ENCODE assay signal across 8 mouse cellular contexts in genomic region chr10:77627497-77627896, GRCm38 (mm10). TPM values are rescaled to one million over a fixed set of nuclear protein-coding genes. Genes with fewer than 3 reads are reported as not detected.
DNase-seq lines count a peak whose midpoint lies in the region; ATAC-seq and TF ChIP-seq lines count a peak whose summit lies in the region.

No protein-coding gene starts in this region.

- H3K27ac ChIP-seq in ES-E14 (ENCODE audit: insufficient read depth, low read depth, low read length, poor library complexity, severe bottlenecking), result no peak overlapping the region
- H3K27ac ChIP-seq in forebrain, embryonic 16.5 days (ENCODE audit: low read length), result no peak overlapping the region
- no peak overlapping the region for H3K27ac ChIP-seq in hindbrain, embryonic 10.5 days
- H3K27ac ChIP-seq in lung, postnatal 0 days (ENCODE audit: low read length), result no peak overlapping the region

- H3K36me3 ChIP-seq in ES-E14 (ENCODE audit: control insufficient read depth, insufficient read depth, low read length, poor library complexity, severe bottlenecking), result peaks cover 7% of the 10 kb centered on the region
- H3K36me3 ChIP-seq in forebrain, embryonic 16.5 days (ENCODE audit: control insufficient read depth, insufficient read depth), result peaks cover 3% of the 10 kb centered on the region; the same call in 1 of the 2 replicates
- peaks cover 50% of the 10 kb centered on the region for H3K36me3 ChIP-seq in hindbrain, embryonic 10.5 days
- H3K36me3 ChIP-seq in lung, postnatal 0 days (ENCODE audit: insufficient read depth, low read length), result 0 out of 2 replicates have a peak, but pooled peaks cover under 1% of the 10 kb centered on the region

- WGBS in forebrain, embryonic 16.5 days, result 23% methylated on average over 2 of the region's 2 CpGs
- WGBS in hindbrain, embryonic 10.5 days, result 41% methylated on average over 2 of the region's 2 CpGs
- 35% methylated on average over 2 of the region's 2 CpGs for WGBS in lung, postnatal 0 days

- H3K9ac ChIP-seq in ES-E14 (ENCODE audit: insufficient read depth, low read depth, low read length, poor library complexity, severe bottlenecking), result no peak overlapping the region
- no peak overlapping the region for H3K9ac ChIP-seq in forebrain, embryonic 16.5 days (replicated peaks; ENCODE audit: low read depth, low read length)
- H3K9ac ChIP-seq in lung, postnatal 0 days (replicated peaks; ENCODE audit: low read depth), result no peak overlapping the region

- in situ Hi-C loops in ES-E14 (cut with MboI; ENCODE audit: low sequenced_read_pairs in 2 of 2, unreplicated experiment in 2 of 2), result no loop called here

- no peak for TF ChIP-seq EP300 in lung, postnatal 0 days (IDR thresholded peaks at IDR 0.05)

- no peaks in the 10 kb centered on the region for H3K27me3 ChIP-seq in forebrain, embryonic 16.5 days (replicated peaks; ENCODE audit: control insufficient read depth, insufficient read depth, low read length)
- H3K27me3 ChIP-seq in hindbrain, embryonic 10.5 days (ENCODE audit: insufficient read depth, poor library complexity, severe bottlenecking), result no peaks in the 10 kb centered on the region
- no peaks in the 10 kb centered on the region for H3K27me3 ChIP-seq in lung, postnatal 0 days (replicated peaks; ENCODE audit: insufficient read depth, low read length)

- H3K4me3 ChIP-seq in ES-E14 (ENCODE audit: insufficient read depth in 1 of 2, low read depth in 1 of 2, low read length in 2 of 2, poor library complexity in 1 of 2, severe bottlenecking in 1 of 2), result no peak overlapping the region
- H3K4me3 ChIP-seq in forebrain, embryonic 16.5 days (replicated peaks; ENCODE audit: low read length), result no peak overlapping the region
- H3K4me3 ChIP-seq in hindbrain, embryonic 10.5 days, result no peak overlapping the region
- H3K4me3 ChIP-seq in lung, postnatal 0 days (ENCODE audit: low read depth, low read length), result no peak overlapping the region

- H3K4me1 ChIP-seq in ES-E14 (ENCODE audit: control insufficient read depth in 2 of 2, insufficient read depth in 2 of 2, low read length in 2 of 2, poor library complexity in 1 of 2), result peaks cover 0 to 11% of the 10 kb centered on the region in 2 experiments; a peak in 2 of 4 replicates
- H3K4me1 ChIP-seq in forebrain, embryonic 16.5 days (replicated peaks; ENCODE audit: control insufficient read depth, insufficient read depth, low read length), result peaks cover 33% of the 10 kb centered on the region
- H3K4me1 ChIP-seq in hindbrain, embryonic 10.5 days (replicated peaks), result peaks cover 26% of the 10 kb centered on the region
- peaks cover 34% of the 10 kb centered on the region for H3K4me1 ChIP-seq in lung, postnatal 0 days (ENCODE audit: insufficient read depth, low read depth, low read length)

- DNase-seq in ES-E14 (ENCODE audit: low read depth, low spot score), result peak; percentile 78
- DNase-seq in cerebellum, adult 11 months, result peak; percentile 74
- DNase-seq in hindbrain, embryonic 10.5 days (ENCODE audit: low spot score), result peak; percentile 81
- peak; percentile 65 to 87 for DNase-seq in layer of hippocampus, adult 8-10 months (ENCODE audit: low spot score in 2 of 2)
- peak; percentile 83 for DNase-seq in lung, postnatal 0 days (ENCODE audit: low spot score)
- peak; percentile 45 for DNase-seq in ovary, adult 18-20 months (ENCODE audit: low spot score)
- DNase-seq in thymus, postnatal 10 days (ENCODE audit: low spot score in 2 of 2), result peak; percentile 61 to 81

- H3K4me2 ChIP-seq in forebrain, embryonic 16.5 days (ENCODE audit: low read length), result no peak overlapping the region
- H3K4me2 ChIP-seq in lung, postnatal 0 days (replicated peaks; ENCODE audit: low read depth, low read length), result no peak overlapping the region

- no peaks in the 10 kb centered on the region for H3K9me3 ChIP-seq in ES-E14 (ENCODE audit: control insufficient read depth, insufficient read depth, low read depth, low read length)
- H3K9me3 ChIP-seq in forebrain, embryonic 16.5 days (ENCODE audit: control insufficient read depth, low read length), result no peaks in the 10 kb centered on the region
- H3K9me3 ChIP-seq in hindbrain, embryonic 10.5 days, result no peaks in the 10 kb centered on the region
- H3K9me3 ChIP-seq in lung, postnatal 0 days (ENCODE audit: low read length), result no peaks in the 10 kb centered on the region

- TF ChIP-seq CTCF in lung, postnatal 0 days (IDR thresholded peaks at IDR 0.05), result peak; percentile 99

- peak; percentile 70 for ATAC-seq in forebrain, embryonic 16.5 days
- peak; percentile 48 for ATAC-seq in lung, postnatal 0 days

TF ChIP-seq in ES-E14, 5 proteins besides CTCF, POLR2A, EP300 and RAD21:
- TF ChIP-seq ZNF384 (IDR thresholded peaks at IDR 0.05; ENCODE audit: low read depth, low read length) (no peak), HCFC1 (IDR thresholded peaks at IDR 0.05; ENCODE audit: borderline replicate concordance, insufficient read depth, low read length) (no peak), CHD2 (IDR thresholded peaks at IDR 0.05; ENCODE audit: low read depth, low read length) (no peak), ZC3H11A (IDR thresholded peaks at IDR 0.05; ENCODE audit: borderline replicate concordance, low read depth, low read length) (peak; percentile 81; the same call in 1 of the 2 replicates), MAFK (IDR thresholded peaks at IDR 0.05; ENCODE audit: insufficient read depth, low read depth, low read length) (no peak)

RNA-seq across cellular contexts. Expression of gene Ube2g2, which starts 5.4 kb away (rescaled TPM):
- 21.2 and 32.7 TPM in 2 replicates for total RNA-seq in ES-E14 (2012; rRNA removed)
- polyA plus RNA-seq in forebrain, embryonic 16.5 days (2015; fragmentation: Nextera tagmentation; extraction: Ambion mirVana), result 107 and 114 TPM in 2 replicates
- polyA plus RNA-seq in hindbrain, embryonic 10.5 days (2016; fragmentation: Nextera tagmentation; extraction: Ambion mirVana), result 100 and 103 TPM in 2 replicates
- 10 to 100 TPM; 64.2 to 89.9 (median 76.6) TPM for total RNA-seq in layer of hippocampus, adult 8-10 months (2022)
- polyA plus RNA-seq in lung, postnatal 0 days (2015; fragmentation: Nextera tagmentation; extraction: Ambion mirVana), result 59.8 and 65.6 TPM in 2 replicates

RNA-seq across cellular contexts. Expression of gene Gm49325, which starts 21.5 kb away (rescaled TPM):
- total RNA-seq in ES-E14 (2012; rRNA removed), result 1.7 and 5.4 TPM in 2 replicates
- 1.2 and 8.4 TPM in 2 replicates for polyA plus RNA-seq in forebrain, embryonic 16.5 days (2015; fragmentation: Nextera tagmentation; extraction: Ambion mirVana)
- polyA plus RNA-seq in hindbrain, embryonic 10.5 days (2016; fragmentation: Nextera tagmentation; extraction: Ambion mirVana), result 4.4 TPM in 1 of 2 replicates, not detected in the other
- 10 to 100 TPM in 3 of 4 experiments, 1 to 10 TPM in 1; 7.6 to 33.3 (median 12.1) TPM for total RNA-seq in layer of hippocampus, adult 8-10 months (2022)
- polyA plus RNA-seq in lung, postnatal 0 days (2015; fragmentation: Nextera tagmentation; extraction: Ambion mirVana), result 4.9 and 6.4 TPM in 2 replicates

RNA-seq across cellular contexts. Expression of gene Sumo3, which starts 21.6 kb away (rescaled TPM):
- 139 and 148 TPM in 2 replicates for total RNA-seq in ES-E14 (2012; rRNA removed)
- 335 and 349 TPM in 2 replicates for polyA plus RNA-seq in forebrain, embryonic 16.5 days (2015; fragmentation: Nextera tagmentation; extraction: Ambion mirVana)
- 336 and 389 TPM in 2 replicates for polyA plus RNA-seq in hindbrain, embryonic 10.5 days (2016; fragmentation: Nextera tagmentation; extraction: Ambion mirVana)
- 100 to 1,000 TPM; 144 to 152 (median 147) TPM for total RNA-seq in layer of hippocampus, adult 8-10 months (2022)
- polyA plus RNA-seq in lung, postnatal 0 days (2015; fragmentation: Nextera tagmentation; extraction: Ambion mirVana), result 185 and 209 TPM in 2 replicates

RNA-seq across cellular contexts. Expression of gene Pttg1ip, which starts 46.0 kb away (rescaled TPM):
- total RNA-seq in ES-E14 (2012; rRNA removed), result 115 and 142 TPM in 2 replicates
- polyA plus RNA-seq in forebrain, embryonic 16.5 days (2015; fragmentation: Nextera tagmentation; extraction: Ambion mirVana), result 73.3 and 80.5 TPM in 2 replicates
- polyA plus RNA-seq in hindbrain, embryonic 10.5 days (2016; fragmentation: Nextera tagmentation; extraction: Ambion mirVana), result 66.6 and 67.2 TPM in 2 replicates
- total RNA-seq in layer of hippocampus, adult 8-10 months (2022), result 10 to 100 TPM; 79.3 to 96.1 (median 86.9) TPM
- 189 and 207 TPM in 2 replicates for polyA plus RNA-seq in lung, postnatal 0 days (2015; fragmentation: Nextera tagmentation; extraction: Ambion mirVana)

RNA-seq across cellular contexts. Expression of gene Tspear, which starts 58.9 kb away (rescaled TPM):
- 0.49 and 0.90 TPM in 2 replicates for total RNA-seq in ES-E14 (2012; rRNA removed)
- 0.30 and 0.39 TPM in 2 replicates for polyA plus RNA-seq in forebrain, embryonic 16.5 days (2015; fragmentation: Nextera tagmentation; extraction: Ambion mirVana)
- polyA plus RNA-seq in hindbrain, embryonic 10.5 days (2016; fragmentation: Nextera tagmentation; extraction: Ambion mirVana), result 0.93 and 1.0 TPM in 2 replicates
- total RNA-seq in layer of hippocampus, adult 8-10 months (2022), result not detected
- 0.12 and 0.13 TPM in 2 replicates for polyA plus RNA-seq in lung, postnatal 0 days (2015; fragmentation: Nextera tagmentation; extraction: Ambion mirVana)
